Mouse (Mus musculus) T-cell, adult 66 days (primary cell): ENCODE data around the gene Gm21961. TPM values are rescaled to one million over a fixed set of nuclear protein-coding genes. Genes with fewer than 3 reads are reported as not detected.

Experiments
- total RNA-seq, 2 experiments: library from RNA; stranded (reverse); gene quantifications; 3 replicates in 1 of 2; 4 replicates in 1 of 2; pipeline ENCODE4 v1.2.4; 2023

Gm21961 gene
- not detected for total RNA-seq

GRCm38 (mm10) chr15:65014804-65015203 lies at the start of gene Gm21961:
Gene Gm21961, minus strand, starts transcription at chr15:65014904.

Other genes starting within 250 kb of the Gm21961 start
- not detected for gene Gm21798, start 197.2 kb downstream of the Gm21961 start, total RNA-seq